In genomic region chr12:29257735-29258547, GRCm38 (mm10) we compare ENCODE assay signal across 8 mouse cellular contexts.
DNase-seq lines count a peak whose midpoint lies in the region; ATAC-seq lines count a peak whose summit lies in the region.

No protein-coding gene starts in this region.

- H3K4me1 ChIP-seq in heart, embryonic 11.5 days (ENCODE audit: control insufficient read depth, insufficient read depth, low read length) = peaks cover 18% of the 10 kb centered on the region
- H3K4me1 ChIP-seq in hindbrain, embryonic 12.5 days = peaks cover 26% of the 10 kb centered on the region
- peaks cover 5% of the 10 kb centered on the region for H3K4me1 ChIP-seq in stomach, embryonic 14.5 days (ENCODE audit: control insufficient read depth, insufficient read depth, low read length)

- WGBS in heart, embryonic 11.5 days (ENCODE audit: insufficient replicate concordance) = 23% methylated on average over 16 of the region's 16 CpGs
- WGBS in hindbrain, embryonic 12.5 days = 16% methylated on average over 16 of the region's 16 CpGs
- WGBS in stomach, embryonic 14.5 days = 18% methylated on average over 16 of the region's 16 CpGs

- no peaks in the 10 kb centered on the region for H3K9me3 ChIP-seq in heart, embryonic 11.5 days (replicated peaks; ENCODE audit: control insufficient read depth, low read length)
- no peaks in the 10 kb centered on the region for H3K9me3 ChIP-seq in hindbrain, embryonic 12.5 days (replicated peaks)
- no peaks in the 10 kb centered on the region for H3K9me3 ChIP-seq in stomach, embryonic 14.5 days (ENCODE audit: control insufficient read depth, low read depth, low read length)

- peak overlapping the region; percentile 37 for H3K4me2 ChIP-seq in heart, embryonic 11.5 days
- H3K4me2 ChIP-seq in hindbrain, embryonic 12.5 days (replicated peaks) = 0 out of 2 replicates have a peak overlapping the region, but pooled peaks have one; percentile 18
- H3K4me2 ChIP-seq in stomach, embryonic 14.5 days (replicated peaks; ENCODE audit: low read depth, low read length) = no peak overlapping the region

- no peak for DNase-seq in heart, adult 8-10 months (ENCODE audit: low spot score)
- DNase-seq in embryo, embryonic 9.5 days (ENCODE audit: extremely low spot score) = peak; percentile 31
- DNase-seq in layer of hippocampus, postnatal 36 days = peak; percentile 38 to 40
- peak; percentile 41 to 48 for DNase-seq in lung, postnatal 4 days
- DNase-seq in spleen, postnatal 10 days (ENCODE audit: low spot score in 2 of 2) = no peak

- H3K27ac ChIP-seq in heart, embryonic 11.5 days (ENCODE audit: low read depth, low read length) = peak overlapping the region; percentile 18
- H3K27ac ChIP-seq in hindbrain, embryonic 12.5 days = peak overlapping the region; percentile 80
- no peak overlapping the region for H3K27ac ChIP-seq in stomach, embryonic 14.5 days (ENCODE audit: low read length)

- no peaks in the 10 kb centered on the region for H3K36me3 ChIP-seq in heart, embryonic 11.5 days (ENCODE audit: control insufficient read depth, insufficient read depth, low read length)
- no peaks in the 10 kb centered on the region for H3K36me3 ChIP-seq in hindbrain, embryonic 12.5 days
- H3K36me3 ChIP-seq in stomach, embryonic 14.5 days (ENCODE audit: control insufficient read depth, insufficient read depth, low read length) = no peaks in the 10 kb centered on the region

- H3K9ac ChIP-seq in heart, embryonic 11.5 days (ENCODE audit: low read depth, low read length) = no peak overlapping the region
- H3K9ac ChIP-seq in hindbrain, embryonic 12.5 days = no peak overlapping the region
- no peak overlapping the region for H3K9ac ChIP-seq in stomach, embryonic 14.5 days (replicated peaks; ENCODE audit: low read depth, low read length)

- 0 out of 2 replicates have a peak, but pooled peaks have one; percentile 64 for ATAC-seq in heart, embryonic 11.5 days (replicated peaks; ENCODE audit: insufficient number of reproducible peaks, low FRiP score, low TSS enrichment)
- peak; percentile 69 for ATAC-seq in hindbrain, embryonic 12.5 days (ENCODE audit: low FRiP score)
- ATAC-seq in stomach, embryonic 14.5 days (ENCODE audit: insufficient number of reproducible peaks, insufficient read depth, low FRiP score, low read depth) = 0 out of 2 replicates have a peak, but pooled peaks have one; percentile 53

- H3K4me3 ChIP-seq in heart, embryonic 11.5 days (ENCODE audit: low read depth, low read length) = no peak overlapping the region
- H3K4me3 ChIP-seq in hindbrain, embryonic 12.5 days = no peak overlapping the region
- H3K4me3 ChIP-seq in stomach, embryonic 14.5 days (ENCODE audit: low read depth, low read length) = no peak overlapping the region

- no peaks in the 10 kb centered on the region for H3K27me3 ChIP-seq in heart, embryonic 11.5 days (ENCODE audit: control insufficient read depth, insufficient read depth, low read length)
- no peaks in the 10 kb centered on the region for H3K27me3 ChIP-seq in hindbrain, embryonic 12.5 days
- H3K27me3 ChIP-seq in stomach, embryonic 14.5 days (ENCODE audit: control insufficient read depth, insufficient read depth, low read length) = no peaks in the 10 kb centered on the region

Comparison
In these comparisons a context has a peak if more than half of its experiments do, and no peak if none do; other contexts are left out.
1. DNase-seq: peak in embryo, embryonic 9.5 days (single experiment), layer of hippocampus, postnatal 36 days (2 of 2) and lung, postnatal 4 days (2 of 2); none in heart, adult 8-10 months (single experiment) and spleen, postnatal 10 days (0 of 2).
2. Peak in every context shown above with its lines, with median percentiles within 50 percentile points of each other: ATAC-seq.